Mouse (Mus musculus): ENCODE measurements around the gene Cp. TPM values are rescaled to one million over a fixed set of nuclear protein-coding genes. Genes with fewer than 3 reads are reported as not detected.
"Not testable (repeated sequence)": the region's sequence is repeated elsewhere in the genome, so short reads cannot be mapped to it uniquely, and the experiment has no call there.

Gene Cp
- total RNA-seq (2021) = 10 to 100 TPM; 31.6 to 39.3 TPM

GRCm38 (mm10) chr3:19956885-19957284 lies at the start of gene Cp:
Gene Cp, plus strand, starts transcription at chr3:19957054.
- intact Hi-C loops (cut with DNase I) = loop anchor here (5.0 kb wide), 1 partner anchor 330 kb away; the partner anchor contains the start of gene 1700064H15Rik
- DNase-seq = peak in 1 of 2 experiments; percentile 46

- no peak for DNase-seq
- intact Hi-C loops (cut with DNase I) = no loop called here
Measured at GRCm38 (mm10) chr3:19948552-19948951, 8.3 kb upstream of the Cp start.

DNA sequence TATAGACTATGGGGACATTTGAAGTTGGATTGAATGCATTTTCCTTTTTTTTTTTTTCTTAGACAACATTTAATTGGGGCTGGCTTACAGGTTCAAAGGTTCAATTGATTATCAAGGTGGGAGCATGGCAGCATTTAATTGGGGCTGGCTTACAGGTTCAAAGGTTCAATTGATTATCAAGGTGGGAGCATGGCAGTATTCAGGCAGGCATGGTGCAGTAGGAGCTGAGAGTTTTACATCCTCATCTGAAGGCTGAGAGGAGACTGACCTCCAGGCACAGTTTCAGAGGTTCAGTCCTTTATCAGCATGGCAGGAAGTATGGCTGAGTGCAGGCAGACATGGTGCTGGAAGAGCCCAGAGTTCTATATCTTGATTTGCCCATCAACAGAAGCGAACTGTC lies 7.5 kb upstream of the Cp start:
- DNase-seq; intact Hi-C loops (cut with DNase I): not testable (repeated sequence)

DNA sequence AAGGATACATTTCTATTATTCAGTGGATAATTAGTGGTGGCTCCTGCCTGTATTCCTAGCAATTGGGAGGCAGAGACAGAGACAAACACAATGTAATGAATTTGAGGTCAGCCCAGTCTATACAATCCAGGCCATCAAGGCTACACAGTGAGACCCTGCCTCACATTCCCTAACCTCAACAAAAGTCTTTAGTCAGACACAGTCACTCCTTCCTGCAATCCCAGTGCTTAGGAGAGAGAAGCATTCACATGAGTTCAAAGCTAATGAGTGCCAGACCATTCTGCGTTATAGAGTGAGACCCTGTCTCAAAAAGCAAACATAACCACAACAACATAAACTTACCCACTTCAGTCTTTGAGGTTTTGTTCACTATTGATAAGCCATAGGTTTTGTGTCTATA lies 3.4 kb upstream of the Cp start:
- intact Hi-C loops (cut with DNase I) = no loop called here
- DNase-seq = no peak

DNA sequence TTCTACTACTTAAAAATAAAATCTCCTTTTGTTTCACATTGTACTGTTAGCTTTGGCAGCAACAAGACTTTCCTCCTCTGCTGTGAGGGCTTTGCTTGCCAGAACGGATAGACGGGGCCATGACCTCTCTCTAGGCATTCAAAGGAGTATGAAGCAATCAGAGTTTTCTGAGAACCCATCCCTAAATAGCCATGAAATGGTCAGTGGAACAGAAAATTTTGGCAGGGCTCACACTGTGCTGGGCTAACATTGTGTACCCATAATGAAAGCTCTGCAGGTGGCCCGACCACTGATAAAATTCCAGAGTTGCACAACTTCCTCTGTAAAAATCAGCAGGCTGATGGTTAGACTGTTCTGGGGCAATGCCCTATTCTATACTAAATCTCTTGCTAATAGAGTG lies 3.0 kb upstream of the Cp start:
- intact Hi-C loops (cut with DNase I) = no loop called here
- DNase-seq = peak; percentile 68 to 75

DNA sequence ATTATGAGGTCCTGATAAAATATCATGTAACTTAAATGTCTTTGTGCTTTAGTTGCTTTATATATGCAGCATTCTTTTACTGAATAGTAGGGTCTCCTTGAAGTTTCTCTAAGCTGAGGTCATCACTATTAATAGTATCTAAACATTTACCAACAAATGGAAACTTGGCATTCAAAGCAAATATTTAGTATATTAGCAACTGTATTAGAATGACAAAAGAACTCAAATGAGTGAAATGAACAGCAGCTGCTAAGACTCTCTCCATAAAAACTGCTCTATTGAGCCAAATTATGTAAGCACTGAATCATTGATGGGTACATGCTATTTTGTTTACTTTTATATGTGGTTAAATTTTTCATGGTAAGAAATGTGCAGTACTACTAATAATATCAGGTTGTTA lies 1.2 kb downstream of the Cp start:
- DNase-seq = no peak
- intact Hi-C loops (cut with DNase I) = loop anchor here (5.0 kb wide), 1 partner anchor 331 kb away; the partner anchor contains the start of gene 1700064H15Rik

GRCm38 (mm10) chr3:19958983-19959382 lies 2.1 kb downstream of the Cp start:
- DNase-seq = no peak
- intact Hi-C loops (cut with DNase I) = loop anchor here (5.0 kb wide), 1 partner anchor 332 kb away; the partner anchor contains the start of gene 1700064H15Rik

GRCm38 (mm10) chr3:19960570-19961114 lies 3.8 kb downstream of the Cp start:
- intact Hi-C loops (cut with DNase I) = no loop called here
- peak in 1 of 2 experiments; percentile 21 for DNase-seq

- intact Hi-C loops (cut with DNase I) = no loop called here
- no peak for DNase-seq
Measured at GRCm38 (mm10) chr3:19961341-19961740, 4.5 kb downstream of the Cp start.

- intact Hi-C loops (cut with DNase I) = no loop called here
- DNase-seq = no peak
Measured at GRCm38 (mm10) chr3:19962769-19963513, 6.1 kb downstream of the Cp start.

DNA sequence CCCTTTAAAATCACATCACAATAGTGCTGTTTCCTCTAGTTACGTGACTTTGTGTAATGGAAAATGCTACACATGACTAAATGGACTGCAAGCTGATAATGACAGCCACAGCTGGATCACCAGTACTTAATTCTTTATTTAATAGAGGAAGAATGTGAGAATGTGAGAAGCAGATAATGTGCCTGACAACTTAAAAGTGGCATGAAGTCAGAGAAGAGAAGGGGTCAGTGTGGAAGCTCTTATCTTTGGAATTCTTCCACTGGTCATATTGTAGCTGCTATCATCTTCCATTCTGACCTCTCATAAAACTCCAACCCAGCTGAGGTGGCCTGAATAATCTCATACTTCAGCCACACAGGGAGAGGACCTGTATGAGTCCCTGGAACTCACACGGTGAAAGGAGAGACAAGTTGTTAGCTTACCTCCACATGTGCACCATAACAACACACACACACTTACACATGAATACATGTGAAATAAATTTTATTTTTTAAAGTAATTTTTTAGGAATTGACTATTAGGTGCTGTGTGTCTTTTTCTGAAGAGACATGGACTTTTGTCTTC lies 7.9 kb downstream of the Cp start:
- DNase-seq = no peak
- intact Hi-C loops (cut with DNase I) = no loop called here

DNA sequence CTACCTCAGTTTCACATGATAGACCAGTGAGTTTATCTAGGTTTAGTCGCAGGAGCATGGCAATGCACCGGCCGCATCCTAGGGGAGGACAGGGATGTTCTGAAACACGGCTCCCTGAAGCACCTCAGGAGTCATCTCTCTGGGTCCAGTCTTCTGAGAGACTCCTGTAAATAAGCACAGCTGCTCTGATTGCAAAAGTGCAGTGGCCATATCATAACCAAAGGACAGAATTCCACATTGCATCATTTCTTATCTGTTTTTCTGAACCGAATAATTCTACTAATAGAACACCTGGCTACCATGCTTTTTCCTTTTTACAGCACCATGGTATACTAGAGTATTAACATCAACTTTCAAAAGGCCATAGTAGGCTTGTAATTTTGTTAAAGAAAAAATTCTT lies 8.4 kb downstream of the Cp start:
- intact Hi-C loops (cut with DNase I) = no loop called here
- no peak for DNase-seq

DNA sequence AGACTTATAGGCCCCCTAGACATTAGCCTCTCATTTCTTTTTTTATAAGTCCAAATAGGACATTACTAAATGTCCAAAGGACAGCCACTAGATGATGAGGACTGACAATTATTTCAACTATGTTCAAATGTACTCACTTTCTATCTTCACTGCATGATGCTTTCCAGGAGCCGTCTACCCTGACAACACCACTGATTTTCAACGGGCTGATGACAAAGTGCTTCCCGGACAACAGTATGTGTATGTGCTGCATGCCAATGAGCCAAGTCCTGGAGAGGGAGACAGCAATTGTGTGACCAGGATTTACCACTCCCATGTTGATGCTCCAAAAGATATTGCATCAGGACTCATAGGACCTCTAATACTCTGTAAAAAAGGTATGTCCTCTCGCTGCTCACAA lies 9.2 kb downstream of the Cp start:
- DNase-seq = no peak
- intact Hi-C loops (cut with DNase I) = no loop called here

- no peak for DNase-seq
- intact Hi-C loops (cut with DNase I) = no loop called here
Measured at GRCm38 (mm10) chr3:19978474-19978873, 21.6 kb downstream of the Cp start.

DNA sequence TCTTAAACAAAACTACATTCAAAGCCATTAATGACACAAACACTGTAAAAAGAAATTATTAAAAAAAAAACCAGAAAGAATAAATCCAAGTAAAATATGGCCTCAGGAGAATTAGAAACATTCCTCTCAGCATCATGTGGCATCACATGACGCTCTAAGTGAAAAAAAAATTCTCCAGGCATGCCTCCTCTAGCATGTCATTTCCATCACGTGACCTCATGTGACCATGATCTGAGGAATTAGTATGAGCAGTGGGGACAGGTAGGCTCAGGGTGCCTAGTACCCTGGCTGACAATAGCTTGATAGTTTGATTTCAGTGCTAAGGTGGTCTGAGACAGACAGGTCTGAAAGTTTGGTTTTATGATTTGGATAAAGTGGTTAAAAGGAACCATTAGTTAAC lies 24.3 kb downstream of the Cp start:
- intact Hi-C loops (cut with DNase I) = no loop called here
- no peak for DNase-seq

GRCm38 (mm10) chr3:19982846-19983245 lies 26.0 kb downstream of the Cp start:
- intact Hi-C loops (cut with DNase I) = no loop called here
- DNase-seq = no peak

DNA sequence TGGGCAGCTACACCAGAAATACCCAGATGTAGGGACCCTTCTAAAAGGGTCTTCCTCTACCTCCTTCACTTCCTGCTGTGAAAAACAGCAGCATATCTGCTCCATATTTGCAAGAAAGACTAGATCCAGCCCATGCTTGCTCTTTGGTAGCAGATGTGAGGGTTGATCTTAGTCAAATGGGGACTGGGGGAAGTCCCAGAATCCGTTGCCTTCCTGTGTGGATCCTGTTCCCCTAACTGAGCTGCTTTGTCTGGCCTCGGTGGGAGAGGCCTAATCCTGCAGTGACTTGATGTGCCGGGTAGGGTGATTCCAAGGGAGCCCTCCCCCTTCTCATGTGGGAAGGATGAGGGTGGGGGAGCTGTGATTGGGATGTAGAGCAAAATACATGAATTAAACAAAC lies 29.3 kb downstream of the Cp start:
- intact Hi-C loops (cut with DNase I) = no loop called here
- DNase-seq = no peak

DNA sequence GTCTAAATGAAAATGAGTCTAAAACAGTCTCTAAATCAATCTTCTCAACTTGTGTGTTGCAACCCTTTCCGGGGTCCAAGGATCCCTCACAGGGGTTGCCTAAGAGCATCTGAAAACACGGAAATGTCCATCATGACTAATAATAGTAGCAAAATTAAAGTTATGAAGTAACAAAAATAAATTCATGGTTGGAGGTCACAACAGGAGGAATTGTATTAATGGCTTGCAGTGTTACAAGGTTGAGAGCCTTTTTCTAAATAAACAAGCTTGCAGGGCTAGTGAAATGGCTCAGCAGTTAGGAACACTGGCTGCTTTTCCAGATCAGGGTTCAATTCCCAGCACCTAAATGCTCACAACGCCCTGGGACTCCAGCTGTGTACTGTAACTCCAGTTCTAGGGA lies 33.2 kb downstream of the Cp start:
- intact Hi-C loops (cut with DNase I) = no loop called here
- no peak for DNase-seq

- no peak for DNase-seq
- intact Hi-C loops (cut with DNase I) = no loop called here
Measured at GRCm38 (mm10) chr3:19992388-19992787, 35.5 kb downstream of the Cp start.

DNA sequence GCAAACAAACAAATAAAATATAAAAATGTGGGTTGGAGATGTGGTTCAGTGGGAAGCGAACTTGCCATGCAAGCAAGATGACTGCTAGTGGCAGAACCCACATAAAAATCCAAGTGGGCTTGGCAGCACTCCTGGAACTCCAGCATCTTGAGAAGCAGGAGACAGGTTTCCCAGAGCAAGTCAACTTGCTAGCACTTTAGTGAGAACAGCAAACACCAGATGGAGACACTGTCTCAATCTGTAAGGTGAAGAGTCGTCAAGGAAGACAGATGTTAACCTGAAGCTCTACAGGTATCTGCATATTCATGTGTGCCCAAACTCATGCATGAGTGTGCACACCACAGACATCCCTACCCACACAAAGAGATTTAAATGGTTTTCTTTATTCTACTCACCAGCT lies 42.7 kb downstream of the Cp start:
- intact Hi-C loops (cut with DNase I) = no loop called here
- no peak for DNase-seq

DNA sequence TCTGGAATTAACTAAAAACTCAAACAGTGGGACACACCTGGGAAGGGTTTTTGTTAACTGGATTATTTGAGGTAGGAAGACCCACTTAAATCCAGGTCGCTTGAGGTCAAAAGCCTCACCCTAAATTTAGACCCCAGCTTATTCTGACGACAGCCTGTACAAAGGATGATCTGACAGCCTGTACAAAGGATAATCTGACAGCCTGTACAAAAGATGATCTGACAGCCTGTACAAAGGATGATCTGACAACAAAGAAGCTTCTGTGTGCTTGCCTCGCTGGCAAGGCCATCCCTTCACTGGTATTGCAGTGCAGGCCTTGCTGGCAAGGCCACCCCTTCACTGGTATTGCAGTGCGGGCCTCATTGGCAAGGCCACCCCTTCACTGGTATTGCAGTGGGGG lies 44.0 kb downstream of the Cp start:
- intact Hi-C loops (cut with DNase I) = loop anchor here (5.0 kb wide), 1 partner anchor 196 kb away; no protein-coding TSS in a partner anchor
- DNase-seq = no peak

DNA sequence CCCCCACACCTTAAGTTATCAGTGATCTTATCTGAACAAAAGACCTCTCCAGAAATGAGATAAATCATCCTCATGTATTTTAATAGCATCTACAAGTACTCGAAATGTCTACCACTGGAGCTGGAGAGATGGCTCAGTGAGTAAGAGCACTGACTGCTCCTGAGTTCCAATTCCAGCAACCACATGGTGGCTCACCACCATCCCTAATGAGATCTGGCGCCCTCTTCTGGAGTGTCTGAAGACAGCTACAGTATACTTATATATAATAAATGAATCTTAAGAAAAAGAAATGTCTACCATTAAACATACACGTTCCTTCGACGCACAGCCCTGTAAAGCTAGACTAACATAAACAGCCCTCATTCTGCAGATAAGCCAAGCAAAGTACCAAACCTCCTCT lies 45.9 kb downstream of the Cp start:
- DNase-seq = peak; percentile 27 to 36
- intact Hi-C loops (cut with DNase I) = loop anchor here (1.0 to 5.0 kb wide), 2 partner anchors 98 to 195 kb away; no protein-coding TSS in a partner anchor
